Mouse (Mus musculus) hindbrain, embryonic 16.5 days (tissue): Measurements from ENCODE around the gene Mdfic. TPM values are rescaled to one million over a fixed set of nuclear protein-coding genes. Genes with fewer than 3 reads are reported as not detected.

Experiments
- ATAC-seq: fragments of 200-750 bp; cut with Nextera tagmentation; 2 replicates; pipeline ENCODE4 v1.8.0; 2017; ENCODE audit warnings: moderate TSS enrichment, moderate library complexity
- H3K27ac ChIP-seq: fragments of 300-500 bp; sonication (generic); 2 replicates; pipeline ENCODE4 v1.5.1; 2014; ENCODE audit warnings: low read depth, mild to moderate bottlenecking, control low read depth, low read length, moderate library complexity
- H3K27me3 ChIP-seq: fragments of 300-500 bp; sonication (generic); replicated peaks from 2 replicates; pipeline ENCODE4 v1.6.1; 2014; ENCODE audit warnings: low read length; ENCODE audit not compliant: control insufficient read depth, insufficient read depth
- H3K36me3 ChIP-seq: fragments of 300-500 bp; sonication (generic); 2 replicates; pipeline ENCODE4 v1.6.1; 2014; ENCODE audit warnings: mild to moderate bottlenecking, low read length, moderate library complexity, mixed read lengths; ENCODE audit not compliant: control insufficient read depth, insufficient read depth
- H3K4me1 ChIP-seq: fragments of 300-500 bp; sonication (generic); 2 replicates; pipeline ENCODE4 v1.6.1; 2014; ENCODE audit warnings: low read depth, low read length; ENCODE audit not compliant: control insufficient read depth, insufficient read depth
- H3K4me2 ChIP-seq: fragments of 300-500 bp; sonication (generic); 2 replicates; pipeline ENCODE4 v1.6.1; 2014; ENCODE audit warnings: mild to moderate bottlenecking, low read length, control low read depth, moderate library complexity
- H3K4me3 ChIP-seq: fragments of 300-500 bp; sonication (generic); 2 replicates; pipeline ENCODE4 v1.5.1; 2014; ENCODE audit warnings: mild to moderate bottlenecking, low read length, control low read depth, moderate library complexity
- H3K9ac ChIP-seq: fragments of 300-500 bp; sonication (generic); 2 replicates; pipeline ENCODE4 v1.6.1; 2014; ENCODE audit warnings: low read depth, mild to moderate bottlenecking, control low read depth, low read length, moderate library complexity
- H3K9me3 ChIP-seq: fragments of 300-500 bp; sonication (generic); 2 replicates; pipeline ENCODE4 v1.6.1; 2014; ENCODE audit warnings: mild to moderate bottlenecking, low read length, moderate library complexity; ENCODE audit not compliant: control insufficient read depth
- WGBS: fragments of 180-500 bp; shearing (Covaris S2); extraction: QIAGEN DNeasy Blood & Tissue Kit; methylation state at CpG from one replicate; pipeline ENCODE4 v1.1.7; 2014; 5-methylcytosine and 5-hydroxymethylcytosine counted together
- polyA plus RNA-seq: library from polyadenylated mRNA; unstranded; fragments of >200 nt; fragmentation: Nextera tagmentation; extraction: Ambion mirVana; gene quantifications from 2 replicates; pipeline ENCODE4 v1.2.1, GENCODE M21; 2015

Gene Mdfic
- polyA plus RNA-seq, 1 experiment from 2014 or later = 1.2 TPM

GRCm38 (mm10) chr6:15807382-15807781 is 86.9 kb downstream of the Mdfic start:
- H3K27me3 ChIP-seq = no peaks in the 10 kb centered on the region
- H3K27ac ChIP-seq = no peak overlapping the region
- WGBS = 96% methylated on average over 5 of the region's 5 CpGs
- H3K4me2 ChIP-seq = no peak overlapping the region
- no peak overlapping the region for H3K9ac ChIP-seq
- no peaks in the 10 kb centered on the region for H3K9me3 ChIP-seq
- no peaks in the 10 kb centered on the region for H3K4me1 ChIP-seq
- no peak for ATAC-seq
- H3K36me3 ChIP-seq = no peaks in the 10 kb centered on the region
- H3K4me3 ChIP-seq = no peak overlapping the region

GRCm38 (mm10) chr6:15825236-15825635 is 104.8 kb downstream of the Mdfic start:
- no peaks in the 10 kb centered on the region for H3K4me1 ChIP-seq
- no peak overlapping the region for H3K27ac ChIP-seq
- H3K4me3 ChIP-seq = no peak overlapping the region
- ATAC-seq = no peak
- H3K27me3 ChIP-seq = no peaks in the 10 kb centered on the region
- no peaks in the 10 kb centered on the region for H3K36me3 ChIP-seq
- H3K9ac ChIP-seq = no peak overlapping the region
- 68% methylated on average over 3 of the region's 3 CpGs for WGBS
- no peak overlapping the region for H3K4me2 ChIP-seq
- no peaks in the 10 kb centered on the region for H3K9me3 ChIP-seq

GRCm38 (mm10) chr6:15829812-15830211 is 109.4 kb downstream of the Mdfic start:
- no peak overlapping the region for H3K4me3 ChIP-seq
- H3K9me3 ChIP-seq = peaks cover 3% of the 10 kb centered on the region; the same call in 1 of the 2 replicates
- H3K4me2 ChIP-seq = no peak overlapping the region
- no peak overlapping the region for H3K27ac ChIP-seq
- H3K36me3 ChIP-seq = no peaks in the 10 kb centered on the region
- H3K4me1 ChIP-seq = no peaks in the 10 kb centered on the region
- WGBS = 40% methylated on average over 2 of the region's 2 CpGs
- no peaks in the 10 kb centered on the region for H3K27me3 ChIP-seq
- ATAC-seq = no peak
- no peak overlapping the region for H3K9ac ChIP-seq

GRCm38 (mm10) chr6:15830651-15831050 is 110.2 kb downstream of the Mdfic start:
- Histone ChIP-seq H3K4me3 (no peak overlapping the region), H3K27ac (no peak overlapping the region), H3K27me3 (no peaks in the 10 kb centered on the region), H3K4me2 (no peak overlapping the region), H3K36me3 (no peaks in the 10 kb centered on the region), H3K9ac (no peak overlapping the region), H3K9me3 (peaks cover 3% of the 10 kb centered on the region; the same call in 1 of the 2 replicates), H3K4me1 (no peaks in the 10 kb centered on the region)
- ATAC-seq = no peak
- 97% methylated on average over 1 of the region's 1 CpGs for WGBS

- Histone ChIP-seq H3K9ac (no peak overlapping the region), H3K27ac (no peak overlapping the region), H3K4me3 (no peak overlapping the region), H3K4me1 (no peaks in the 10 kb centered on the region), H3K4me2 (no peak overlapping the region), H3K9me3 (peaks cover 3% of the 10 kb centered on the region), H3K36me3 (no peaks in the 10 kb centered on the region), H3K27me3 (no peaks in the 10 kb centered on the region)
- 74% methylated on average over 3 of the region's 3 CpGs for WGBS
- no peak for ATAC-seq
These were observed 117.2 kb downstream of the Mdfic start for GRCm38 (mm10) chr6:15837695-15838094.

- Histone ChIP-seq H3K36me3 (no peaks in the 10 kb centered on the region), H3K4me3 (no peak overlapping the region), H3K27me3 (no peaks in the 10 kb centered on the region), H3K9ac (no peak overlapping the region), H3K27ac (no peak overlapping the region), H3K9me3 (no peaks in the 10 kb centered on the region; the same call in 1 of the 2 replicates), H3K4me2 (no peak overlapping the region), H3K4me1 (no peaks in the 10 kb centered on the region)
- 73% methylated on average over 3 of the region's 3 CpGs for WGBS
- ATAC-seq = no peak
These were observed 119.4 kb downstream of the Mdfic start for GRCm38 (mm10) chr6:15839831-15840230.

GRCm38 (mm10) chr6:15840429-15840828 is 120.0 kb downstream of the Mdfic start:
- Histone ChIP-seq H3K27ac (no peak overlapping the region), H3K4me2 (no peak overlapping the region), H3K4me1 (no peaks in the 10 kb centered on the region), H3K36me3 (no peaks in the 10 kb centered on the region), H3K9me3 (no peaks in the 10 kb centered on the region; the same call in 1 of the 2 replicates), H3K9ac (no peak overlapping the region), H3K27me3 (no peaks in the 10 kb centered on the region), H3K4me3 (no peak overlapping the region)
- WGBS = 96% methylated on average over 2 of the region's 2 CpGs
- no peak for ATAC-seq

GRCm38 (mm10) chr6:15841476-15842209 is 121.2 kb downstream of the Mdfic start:
- WGBS = 41% methylated on average over 5 of the region's 5 CpGs
- no peaks in the 10 kb centered on the region; the same call in 1 of the 2 replicates for H3K9me3 ChIP-seq
- H3K4me1 ChIP-seq = no peaks in the 10 kb centered on the region
- ATAC-seq = no peak
- no peaks in the 10 kb centered on the region for H3K27me3 ChIP-seq
- H3K4me3 ChIP-seq = no peak overlapping the region
- H3K27ac ChIP-seq = no peak overlapping the region
- no peaks in the 10 kb centered on the region for H3K36me3 ChIP-seq
- H3K9ac ChIP-seq = no peak overlapping the region
- no peak overlapping the region for H3K4me2 ChIP-seq

- ATAC-seq = no peak
- Histone ChIP-seq H3K4me3 (no peak overlapping the region), H3K9ac (no peak overlapping the region), H3K36me3 (no peaks in the 10 kb centered on the region), H3K27me3 (no peaks in the 10 kb centered on the region), H3K9me3 (no peaks in the 10 kb centered on the region), H3K4me2 (no peak overlapping the region), H3K4me1 (no peaks in the 10 kb centered on the region), H3K27ac (no peak overlapping the region)
- WGBS = 97% methylated on average over 3 of the region's 3 CpGs
These were observed 122.8 kb downstream of the Mdfic start for GRCm38 (mm10) chr6:15843295-15843694.
